Mouse (Mus musculus) layer of hippocampus, adult 18-20 months (tissue): ENCODE measurements around the gene Timm13. TPM values are rescaled to one million over a fixed set of nuclear protein-coding genes. Genes with fewer than 3 reads are reported as not detected.

ENCODE experiments used
- DNase-seq, 2 experiments: peaks; one replicate each; pipeline ENCODE4 v3.0.0; 2022; ENCODE audit warnings: low spot score in 2 of 2
- total RNA-seq, 2 experiments: library from RNA; stranded (reverse); gene quantifications; 2 replicates each; pipeline ENCODE4 v1.2.3; 2021

Gene Timm13
- total RNA-seq, 2 experiments from 2014 or later, result 136 to 144 TPM

DNA sequence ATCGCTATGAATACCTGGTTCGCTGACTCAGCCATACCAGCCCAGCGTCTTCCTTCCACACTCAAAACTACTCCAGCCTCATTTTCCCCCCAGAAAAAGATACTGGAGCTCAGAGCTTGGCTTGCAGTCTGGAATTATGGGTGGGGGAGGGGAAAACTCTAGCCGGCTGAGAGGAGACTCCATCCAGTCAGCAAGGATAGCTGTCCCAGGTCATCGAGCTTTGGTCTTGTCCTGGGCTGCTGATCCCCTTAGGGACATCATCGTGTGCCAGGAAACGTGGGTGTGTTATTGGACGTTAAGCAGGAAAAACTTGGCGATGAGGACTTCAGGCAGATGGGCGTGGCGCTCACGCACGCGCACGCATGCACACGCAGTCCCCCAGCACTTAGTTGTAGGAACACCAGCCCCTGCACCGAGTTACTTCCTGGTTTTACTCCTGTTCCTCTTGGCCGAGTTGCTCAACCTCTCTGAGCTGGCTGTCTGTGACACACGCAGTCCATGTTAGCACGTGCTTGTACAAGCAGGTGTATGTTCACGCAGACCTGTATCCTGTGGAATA is 32.7 kb upstream of the Timm13 start:
- no peak for DNase-seq

DNA sequence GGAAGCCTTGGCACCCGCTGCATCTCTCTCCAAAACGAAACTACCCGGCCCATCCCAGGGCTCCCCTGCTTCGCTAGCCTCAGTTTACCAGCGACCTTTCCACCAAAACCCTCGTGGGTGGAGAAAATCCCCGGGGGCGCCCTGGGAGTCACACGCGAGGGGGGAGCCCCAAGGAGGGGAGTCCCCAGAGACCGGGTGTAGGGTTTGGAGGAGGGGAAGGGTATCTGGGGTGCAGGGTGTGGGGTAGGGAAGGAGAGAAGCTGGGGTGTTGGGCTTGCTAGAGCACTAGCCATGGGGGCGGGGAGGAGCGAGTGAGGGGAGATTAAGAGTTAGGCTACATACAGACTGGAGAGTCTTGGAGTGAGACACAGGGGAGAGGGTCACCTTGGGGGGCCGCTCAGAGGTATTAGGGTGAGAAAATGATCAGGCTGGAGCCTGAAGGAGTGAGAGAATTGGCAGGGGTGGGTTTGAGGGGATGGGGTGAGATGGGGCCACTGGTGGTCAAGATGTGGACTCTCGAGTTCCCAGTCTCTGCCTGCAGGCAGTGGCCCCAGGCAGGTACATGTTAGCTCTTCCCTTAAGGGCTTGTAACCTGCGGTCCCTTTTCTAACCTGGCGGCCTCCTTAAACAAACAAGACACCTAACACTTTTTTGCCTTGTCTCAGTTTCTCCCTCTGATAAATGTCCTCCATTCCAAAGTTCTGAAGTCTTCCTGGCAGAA is 32.1 kb upstream of the Timm13 start:
- no peak for DNase-seq

DNA sequence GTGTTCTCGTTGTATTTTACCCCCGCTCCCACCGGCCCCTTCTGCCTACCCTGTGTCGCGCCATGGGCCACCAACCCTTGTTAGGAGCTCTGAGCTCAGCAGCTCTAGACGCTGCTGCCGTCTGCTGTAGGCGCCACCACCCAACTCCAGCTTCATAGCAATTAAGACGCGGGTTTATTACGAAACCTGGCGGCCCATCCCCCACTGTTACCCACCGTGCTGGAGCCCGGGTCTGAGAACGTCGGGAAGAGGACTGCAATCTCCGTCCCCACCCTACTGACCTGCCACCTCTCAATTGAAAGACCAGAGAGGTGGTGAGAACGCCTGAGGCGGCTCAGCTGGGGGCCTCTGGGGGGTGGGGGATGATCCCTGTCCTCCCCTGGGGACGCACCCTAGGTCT is 31.4 kb upstream of the Timm13 start:
- DNase-seq, result no peak

DNA sequence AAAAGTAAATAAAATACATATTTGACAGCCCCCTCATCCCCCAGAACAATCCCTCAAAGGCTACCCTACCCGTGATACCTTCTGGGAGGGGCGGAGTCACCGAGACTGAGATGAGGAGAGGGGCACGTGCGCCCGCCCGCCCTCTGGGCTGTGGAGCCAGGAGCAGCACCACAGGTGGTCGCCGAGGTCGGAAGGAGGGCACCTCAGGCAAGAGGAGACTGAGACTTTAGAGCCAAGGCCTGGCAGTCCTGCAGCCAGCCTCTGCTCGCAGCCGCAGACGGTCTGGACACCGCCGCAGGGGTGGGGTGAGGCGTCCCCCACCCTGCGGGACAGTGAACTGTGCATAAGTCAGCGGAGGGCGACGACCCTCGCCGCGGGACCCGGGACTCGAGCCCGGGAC is 30.9 kb upstream of the Timm13 start:
- no peak for DNase-seq

DNA sequence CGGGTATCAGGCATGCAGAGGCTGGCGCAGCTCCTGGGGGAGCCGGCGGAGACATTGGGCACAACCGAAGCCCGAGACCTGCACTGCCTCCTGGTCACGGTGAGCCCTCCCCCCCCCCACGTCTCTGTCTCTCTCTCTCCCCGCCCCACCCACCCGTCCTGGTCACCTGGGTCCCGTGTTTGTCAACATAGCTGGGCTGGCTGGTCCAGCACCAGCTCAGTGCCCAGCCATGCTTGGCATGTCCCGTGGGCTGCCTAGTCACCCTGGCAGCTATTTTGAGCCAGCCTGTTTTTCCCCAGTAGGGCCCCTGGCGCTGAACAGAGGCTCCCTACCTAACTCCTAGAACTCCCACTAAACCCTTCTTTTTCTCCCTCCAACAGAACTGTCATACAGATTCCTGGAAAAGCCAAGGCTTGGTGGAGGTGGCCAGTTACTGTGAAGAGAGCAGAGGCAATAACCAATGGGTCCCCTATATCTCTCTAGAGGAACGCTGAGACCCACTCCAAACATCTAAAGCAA is 30.4 kb upstream of the Timm13 start:
- no peak for DNase-seq

DNA sequence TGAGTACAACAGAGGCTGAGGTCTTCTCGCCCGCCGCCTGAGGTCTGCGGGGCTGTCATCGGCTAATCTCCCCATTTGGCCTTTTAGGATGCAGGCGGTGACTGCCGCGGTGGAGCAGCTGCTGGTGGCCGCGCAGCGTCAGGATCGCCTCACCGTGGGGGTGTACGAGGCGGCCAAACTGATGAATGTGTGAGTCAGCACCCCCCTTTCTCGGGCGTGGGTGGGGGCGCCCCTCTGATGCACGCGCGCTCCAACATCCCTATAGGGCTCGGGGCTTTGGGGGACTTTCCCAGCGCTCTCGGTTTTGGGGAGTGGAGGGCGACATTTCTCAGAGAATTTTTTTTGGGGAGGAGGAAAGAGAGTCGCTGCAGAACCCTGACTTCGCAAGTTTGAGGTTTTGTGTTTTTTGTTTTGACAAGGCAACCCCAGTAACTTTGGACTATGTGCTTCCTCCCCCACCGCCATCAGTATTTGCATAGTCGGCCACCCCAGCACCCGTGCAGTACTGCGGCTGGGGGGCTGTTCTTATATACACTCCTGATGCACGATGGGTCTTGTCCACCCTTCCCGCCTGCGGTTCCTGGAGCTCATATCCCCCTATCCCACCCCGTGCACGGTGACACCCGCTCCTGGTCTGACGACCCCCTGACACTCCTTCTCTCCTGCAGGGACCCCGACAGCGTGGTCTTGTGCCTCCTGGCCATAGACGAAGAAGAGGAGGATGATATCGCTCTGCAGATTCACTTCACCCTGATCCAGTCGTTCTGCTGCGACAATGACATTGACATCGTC is 29.8 kb upstream of the Timm13 start:
- peak in 1 of 2 experiments; percentile 57 for DNase-seq

DNA sequence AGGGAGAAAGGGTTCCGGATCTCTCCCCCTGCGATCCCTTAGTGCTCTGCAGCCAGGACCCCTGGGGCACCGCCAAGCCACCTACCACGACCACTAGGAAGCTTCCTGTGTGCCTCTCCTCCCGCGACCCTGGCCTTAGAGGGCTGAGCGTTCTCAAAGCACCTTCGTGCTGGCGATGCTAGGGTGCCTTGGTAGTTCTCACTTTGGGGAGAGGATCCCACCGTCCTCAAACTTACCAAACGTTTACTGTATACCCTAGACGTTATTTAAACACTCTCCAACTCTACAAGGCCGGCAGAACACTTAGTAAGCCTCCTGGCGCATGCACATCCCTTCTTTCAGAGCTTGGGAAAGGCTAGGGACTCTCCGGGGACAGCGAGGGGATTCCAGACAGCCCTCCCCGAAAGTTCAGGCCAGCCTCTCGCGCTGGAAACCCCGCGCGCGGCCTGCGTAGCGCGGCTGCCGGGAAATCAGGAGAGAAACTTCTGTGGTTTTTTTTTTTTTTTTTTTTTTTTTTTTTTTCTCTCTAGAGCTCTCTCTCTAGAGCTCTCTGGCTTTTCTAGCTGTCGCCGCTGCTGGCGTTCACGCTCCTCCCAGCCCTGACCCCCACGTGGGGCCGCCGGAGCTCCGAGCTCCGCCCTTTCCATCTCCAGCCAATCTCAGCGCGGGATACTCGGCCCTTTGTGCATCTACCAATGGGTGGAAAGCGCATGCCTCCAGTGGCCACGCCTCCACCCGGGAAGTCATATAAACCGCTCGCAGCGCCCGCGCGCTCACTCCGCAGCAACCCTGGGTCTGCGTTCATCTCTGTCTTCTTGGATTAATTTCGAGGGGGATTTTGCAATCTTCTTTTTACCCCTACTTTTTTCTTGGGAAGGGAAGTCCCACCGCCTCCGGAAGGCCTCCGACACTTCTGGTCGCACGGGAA is 28.8 kb upstream of the Timm13 start, which contains the start of gene Gadd45b:
TSS of gene Gadd45b (plus strand) at position 775 of the 928 bp plus-strand sequence.
- peak; percentile 98 to 99 for DNase-seq

DNA sequence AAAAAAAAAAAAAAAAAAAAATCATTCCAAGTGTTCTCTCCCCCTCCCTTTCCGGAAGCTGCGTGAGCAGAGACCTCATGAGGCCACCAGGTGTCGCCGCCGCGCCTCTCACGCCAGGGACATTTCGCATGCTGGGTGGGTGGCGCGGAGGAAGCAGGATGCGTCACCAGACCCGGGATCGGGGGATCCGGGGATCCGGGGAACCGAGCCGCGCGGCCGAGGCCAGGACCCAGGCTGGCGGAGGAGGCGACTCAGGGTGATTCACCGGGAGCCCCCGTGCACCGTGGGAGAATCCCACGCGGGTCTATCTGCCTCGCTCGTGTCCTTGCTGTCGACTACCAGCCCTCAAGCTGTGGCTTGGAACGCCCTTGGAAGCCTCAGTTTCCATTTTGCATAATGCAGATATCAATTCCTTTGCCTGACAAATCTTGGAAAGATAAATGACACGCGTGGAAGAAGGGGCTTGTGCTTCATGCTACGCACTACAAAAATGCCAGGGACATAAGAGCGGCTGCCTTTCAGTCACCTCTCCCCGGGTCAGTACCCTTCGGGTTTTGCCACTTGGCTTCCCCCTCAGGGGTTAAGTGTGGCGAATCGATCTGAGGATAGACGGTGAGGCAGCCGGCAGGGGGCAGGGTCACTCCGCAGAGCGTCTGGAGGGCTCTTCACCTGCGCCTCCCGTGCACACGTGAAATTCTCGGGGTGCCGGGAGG is 28.0 kb upstream of the Timm13 start:
- peak; percentile 90 to 95 for DNase-seq

DNA sequence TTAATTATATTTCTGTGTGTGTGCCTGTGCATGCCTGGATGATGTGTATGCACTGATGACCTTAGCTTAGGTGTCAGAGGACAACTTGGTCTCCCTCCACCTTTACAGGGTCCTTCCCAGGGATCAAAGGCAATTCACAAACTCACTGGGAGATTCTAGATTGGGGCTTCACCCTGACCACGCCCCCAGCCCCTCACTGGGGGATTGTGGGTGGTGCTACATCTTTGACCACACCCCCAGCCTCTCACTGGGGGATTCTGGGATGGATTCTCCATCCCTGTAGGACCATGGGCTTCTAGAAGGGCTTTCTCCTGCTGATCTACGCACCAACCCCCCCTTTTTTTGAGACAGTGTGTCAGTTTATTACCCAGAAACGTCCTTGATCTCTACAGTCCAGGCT is 24.7 kb upstream of the Timm13 start:
- DNase-seq, result no peak

DNA sequence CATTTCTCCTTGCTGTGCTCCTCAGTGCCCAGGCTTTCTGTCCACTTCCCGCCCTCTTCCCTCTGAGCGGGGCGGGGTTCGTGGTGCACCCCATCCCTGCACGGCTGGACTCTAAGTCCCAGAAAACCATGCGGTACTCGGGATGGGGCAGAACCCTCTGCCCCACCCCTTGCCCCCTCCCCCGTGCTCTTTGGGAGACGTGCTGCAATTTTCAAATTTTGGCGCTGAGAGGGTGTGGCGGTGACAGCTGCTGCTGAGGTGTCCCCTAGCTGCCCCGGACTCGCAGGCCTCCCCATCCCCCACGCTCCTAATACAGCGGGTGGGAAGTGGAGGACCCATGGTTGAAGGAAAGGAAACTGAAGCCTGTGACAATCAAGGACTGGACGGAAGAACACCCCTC is 21.2 kb upstream of the Timm13 start:
- no peak for DNase-seq

DNA sequence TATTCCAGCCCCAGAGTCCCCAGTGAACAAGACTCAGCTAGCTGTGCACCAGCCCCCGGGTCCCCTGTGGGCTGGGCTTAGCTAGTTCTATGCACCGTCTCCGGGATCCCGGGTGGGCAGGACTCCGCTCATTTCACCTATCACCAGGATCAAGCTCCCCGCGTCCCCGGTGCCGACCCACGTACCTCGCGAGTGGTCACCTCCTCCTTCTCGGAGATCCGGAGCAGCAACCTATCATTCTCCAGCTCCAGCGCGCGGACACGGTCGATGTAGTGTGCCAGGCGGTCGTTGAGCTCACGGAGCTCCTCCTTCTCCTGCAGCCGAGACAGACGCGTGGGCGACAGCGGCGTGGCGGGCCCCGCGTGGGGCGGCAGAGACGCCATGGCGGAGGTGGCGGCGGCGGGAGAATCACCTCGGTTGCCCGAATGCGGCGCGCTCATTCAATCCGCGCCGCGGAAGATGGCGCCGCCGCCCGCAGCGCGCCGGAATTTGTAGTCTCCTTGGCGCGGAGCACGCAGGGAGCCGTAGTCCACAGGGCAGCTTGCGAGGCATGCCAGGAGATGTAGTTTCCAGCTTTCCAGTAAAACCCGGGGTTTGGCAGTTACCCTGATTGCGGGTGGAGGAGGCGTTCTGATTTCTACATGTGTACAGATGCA is 17.1 kb upstream of the Timm13 start, which contains the start of gene Lmnb2:
TSS of gene Lmnb2 (minus strand) at position 467 of the 656 bp plus-strand sequence.
- DNase-seq, result peak; percentile 80 to 89

DNA sequence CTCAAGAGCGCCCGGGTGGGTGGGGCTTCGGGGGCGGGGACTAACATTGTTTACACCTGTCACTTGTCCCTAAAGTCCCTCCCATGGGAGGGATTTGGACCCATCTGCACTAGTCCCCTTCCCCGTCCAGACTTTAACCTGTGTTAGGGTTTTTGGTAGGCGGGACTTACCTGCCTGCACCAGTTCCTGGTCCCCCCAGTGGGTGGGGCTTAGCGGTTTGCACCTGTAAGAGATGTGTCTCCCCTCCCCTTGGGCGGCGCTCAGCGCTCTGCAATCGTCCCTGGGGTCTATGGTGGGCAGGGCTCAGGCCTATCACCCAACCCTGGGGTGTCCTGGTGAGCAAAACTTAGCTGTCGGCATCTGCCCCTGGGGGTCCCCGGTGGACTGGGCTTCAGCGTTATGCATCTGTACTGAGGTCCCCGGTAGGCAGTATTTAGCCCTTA is 16.6 kb upstream of the Timm13 start:
- no peak for DNase-seq

DNA sequence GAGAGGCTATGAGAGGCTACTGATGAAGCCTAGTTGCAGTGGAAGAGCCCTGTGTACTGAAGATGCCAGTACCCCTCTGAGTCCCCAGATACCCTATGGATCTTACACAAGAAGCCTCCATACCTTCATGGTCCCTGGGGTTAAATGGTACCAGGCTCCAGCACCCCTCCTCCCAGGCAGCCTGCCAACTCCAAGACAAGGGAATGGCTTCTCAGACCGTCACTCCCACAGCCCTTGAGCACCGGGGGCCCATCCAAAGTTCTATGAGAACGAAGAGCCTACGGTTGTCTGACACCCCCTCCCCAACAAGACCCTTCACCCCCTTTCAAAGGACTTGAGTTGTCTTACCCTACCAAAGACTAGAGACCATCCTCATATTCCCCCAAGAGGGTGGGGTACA is 15.0 kb upstream of the Timm13 start:
- no peak for DNase-seq

DNA sequence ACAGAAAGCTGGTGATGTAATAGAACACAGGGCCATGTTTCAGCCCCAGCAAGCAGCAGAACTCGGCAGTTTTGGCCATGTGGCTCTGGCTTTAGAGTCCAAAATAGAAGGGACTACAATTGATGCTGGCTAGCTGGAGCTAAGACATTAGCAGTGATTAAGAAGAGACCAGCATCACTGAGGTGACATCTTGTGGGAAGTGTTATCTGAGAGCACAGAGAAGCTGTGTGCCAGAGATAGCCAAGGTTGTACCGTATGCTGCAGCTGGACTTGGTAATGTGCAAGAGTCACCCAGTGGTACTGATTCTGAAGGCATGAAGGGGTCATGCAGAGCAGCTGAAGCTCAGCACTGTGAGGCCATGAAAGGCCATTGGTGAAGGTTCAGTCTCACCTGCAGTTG is 14.5 kb upstream of the Timm13 start:
- DNase-seq, result no peak

DNA sequence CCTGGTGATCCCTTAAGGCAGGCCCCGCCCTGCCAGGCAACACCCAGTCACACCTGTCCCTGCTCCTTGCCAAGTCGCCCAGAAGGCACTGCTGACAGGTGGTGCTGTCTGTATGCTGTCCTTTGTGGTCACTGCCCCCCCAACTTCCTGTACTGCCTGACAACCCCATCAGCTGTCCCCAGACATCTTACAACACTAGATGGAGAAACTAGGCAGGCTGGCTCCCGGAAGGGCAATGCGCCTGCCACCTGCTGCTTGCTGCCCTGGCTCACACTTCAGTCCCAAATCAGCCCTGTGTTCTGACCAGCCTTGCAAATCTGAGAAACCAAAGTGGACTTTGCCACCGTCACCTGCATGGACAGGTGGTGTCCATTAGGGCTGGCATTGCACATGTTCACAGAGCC is 13.5 kb upstream of the Timm13 start:
- no peak for DNase-seq

DNA sequence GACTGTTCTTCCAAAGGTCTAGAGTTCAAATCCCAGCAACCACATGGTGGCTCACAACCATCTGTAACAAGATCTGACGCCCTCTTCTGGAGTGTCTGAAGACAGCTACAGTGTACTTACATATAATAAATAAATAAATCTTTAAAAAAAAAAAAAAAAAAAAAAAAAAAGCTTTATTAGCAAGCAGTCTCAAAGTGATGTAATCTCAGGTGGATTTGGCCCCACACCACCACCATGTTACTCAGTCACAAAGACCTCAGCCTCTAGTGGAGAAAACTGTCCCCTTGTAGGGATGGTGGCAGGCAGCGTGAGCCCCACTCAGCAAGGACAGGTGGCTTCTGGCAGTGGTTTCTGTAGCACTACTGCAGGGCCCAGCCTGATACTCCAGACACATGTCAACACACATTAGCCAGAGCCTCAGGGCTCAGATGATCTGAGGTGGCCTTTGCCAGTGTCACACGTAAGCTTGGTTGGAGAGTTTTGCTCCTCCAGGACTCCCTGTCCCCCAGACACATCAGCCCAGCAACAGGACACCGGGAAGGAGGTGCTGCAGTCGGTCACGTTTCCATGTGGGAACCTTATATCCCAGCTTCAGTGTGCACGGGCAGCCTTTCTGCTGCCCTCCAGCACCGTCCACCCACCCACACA is 12.7 kb upstream of the Timm13 start:
- DNase-seq, result no peak

DNA sequence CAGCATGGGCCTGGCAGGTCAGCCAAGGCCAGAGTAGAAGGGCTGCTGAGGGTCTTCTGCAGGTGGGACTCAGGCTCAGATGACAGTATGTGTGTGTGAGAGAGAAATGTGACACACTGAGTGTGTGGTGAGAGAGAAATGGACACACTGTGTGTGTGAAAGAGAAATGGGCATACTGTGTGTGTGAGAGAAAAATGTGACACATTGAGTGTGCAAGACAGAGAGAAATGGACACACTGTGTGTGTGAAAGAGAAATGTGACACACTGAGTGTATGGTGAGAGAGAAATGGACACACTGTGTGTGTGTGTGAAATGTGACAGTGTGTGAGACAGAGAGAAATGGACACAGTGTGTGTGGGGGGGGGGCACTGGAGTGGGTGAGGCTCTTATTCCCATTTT is 11.1 kb upstream of the Timm13 start:
- no peak for DNase-seq

DNA sequence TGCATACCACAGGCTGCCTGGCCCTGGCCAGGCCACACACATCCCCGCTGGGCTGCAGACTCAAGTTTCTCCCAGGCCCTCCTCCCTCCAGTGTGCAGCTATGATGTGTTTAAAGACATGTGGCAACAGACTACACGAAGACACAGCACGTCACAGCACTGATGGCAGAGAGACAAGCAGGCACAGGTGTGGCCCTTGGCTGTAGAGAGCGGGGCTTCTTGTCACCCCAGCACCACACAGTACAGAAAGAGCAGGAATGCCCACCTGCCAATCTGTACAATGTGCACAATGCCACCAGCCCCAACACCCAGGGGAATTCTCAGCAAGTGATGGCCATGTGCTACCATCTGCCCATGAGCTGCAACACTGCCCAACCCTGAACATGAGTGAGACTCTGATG is 10.6 kb upstream of the Timm13 start:
- DNase-seq, result no peak
